Mouse (Mus musculus) brain, embryonic 14.5 days (tissue): Measurements from ENCODE around the gene Glce. TPM values are rescaled to one million over a fixed set of nuclear protein-coding genes. Genes with fewer than 3 reads are reported as not detected.

Experiments
- DNase-seq: peaks from one replicate; pipeline ENCODE4 v3.0.0-alpha.2; 2011; ENCODE audit warnings: low read depth
- CTCF ChIP-seq: fragments of 200-500 bp; IDR thresholded peaks from 2 replicates; pipeline ENCODE4 v1.5.1; 2012; ENCODE audit warnings: inconsistent platforms, mild to moderate bottlenecking, moderate library complexity, borderline replicate concordance; ENCODE audit not compliant: insufficient read depth, insufficient read length; ENCODE audit errors: extremely low read depth
- POLR2A ChIP-seq: fragments of 200-500 bp; IDR thresholded peaks from 2 replicates; pipeline ENCODE4 v1.6.1; 2012; ENCODE audit warnings: mild to moderate bottlenecking, inconsistent platforms, borderline replicate concordance; ENCODE audit not compliant: poor library complexity, insufficient read depth, insufficient read length, severe bottlenecking; ENCODE audit errors: extremely low read depth
- polyA plus RNA-seq: library from polyadenylated mRNA; depleted of rRNA; stranded (reverse); fragments of >200 nt; gene quantifications from 2 replicates; pipeline ENCODE4 v1.2.3, GENCODE M21; 2012; rRNA removed

The Glce gene
- polyA plus RNA-seq, 1 experiment = 13.2 TPM

DNA sequence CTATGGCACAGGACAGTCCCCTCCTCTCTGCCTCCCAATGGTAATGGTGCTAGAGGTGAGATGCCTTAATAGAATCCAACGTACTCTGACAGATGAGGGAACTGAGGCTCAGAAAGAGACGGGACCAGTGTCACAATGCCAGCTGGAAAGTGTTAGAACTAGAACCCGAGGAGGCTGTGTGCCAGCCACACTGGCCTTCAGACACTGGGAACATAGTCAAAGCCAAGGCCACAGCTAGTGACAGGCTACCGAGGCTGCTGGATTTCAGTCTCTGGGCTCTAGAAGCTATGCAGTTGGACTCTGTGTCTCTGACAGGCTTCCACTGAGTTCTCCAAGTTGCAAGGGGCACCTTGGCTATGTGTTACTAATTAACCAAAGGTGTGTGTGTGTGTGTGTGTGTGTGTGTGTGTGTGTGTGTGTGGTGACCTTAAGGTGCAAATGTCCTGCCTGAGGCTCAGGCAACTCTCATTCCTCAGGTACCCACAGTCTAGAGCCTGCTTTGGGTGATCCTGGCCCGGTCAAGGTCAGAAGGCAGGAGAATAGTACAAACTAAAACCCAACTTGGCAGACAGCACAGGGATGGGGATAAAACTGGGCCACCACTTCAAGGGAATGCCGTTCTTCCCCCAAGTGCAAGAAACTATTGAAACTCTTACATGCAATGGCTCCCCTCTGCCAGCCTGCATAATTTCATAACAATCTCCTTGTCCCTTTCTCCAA, 99.3 kb downstream of the Glce start:
- TF ChIP-seq POLR2A (no peak), CTCF (no peak)
- no peak for DNase-seq

DNA sequence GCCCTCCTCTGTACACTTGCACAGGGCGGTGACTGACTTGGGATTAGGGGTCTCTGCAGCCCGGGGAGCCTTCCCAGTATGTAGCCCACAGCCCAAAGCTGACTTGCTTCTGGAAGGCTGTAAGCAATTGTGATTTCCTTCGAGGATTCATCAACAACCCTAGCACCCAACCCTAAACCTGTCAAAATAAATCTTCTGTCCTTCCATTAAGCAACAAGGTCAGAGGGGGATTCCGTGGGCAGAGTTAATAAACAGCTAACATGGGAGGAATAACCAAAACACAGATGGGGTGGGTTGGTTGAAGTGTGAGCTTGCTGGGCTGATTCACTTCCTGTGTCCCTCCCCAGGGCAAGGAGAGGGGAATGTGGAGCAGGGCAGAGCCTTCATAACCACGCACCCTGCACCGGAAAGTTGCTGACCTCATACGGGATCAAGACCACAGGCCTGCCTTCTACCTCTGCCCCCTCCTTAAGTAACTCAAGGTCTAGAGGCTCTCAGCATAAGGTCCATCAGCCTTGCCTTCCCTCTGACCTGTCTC, 100.8 kb downstream of the Glce start:
- DNase-seq = no peak
- TF ChIP-seq POLR2A = no peak
- TF ChIP-seq CTCF = no peak

DNA sequence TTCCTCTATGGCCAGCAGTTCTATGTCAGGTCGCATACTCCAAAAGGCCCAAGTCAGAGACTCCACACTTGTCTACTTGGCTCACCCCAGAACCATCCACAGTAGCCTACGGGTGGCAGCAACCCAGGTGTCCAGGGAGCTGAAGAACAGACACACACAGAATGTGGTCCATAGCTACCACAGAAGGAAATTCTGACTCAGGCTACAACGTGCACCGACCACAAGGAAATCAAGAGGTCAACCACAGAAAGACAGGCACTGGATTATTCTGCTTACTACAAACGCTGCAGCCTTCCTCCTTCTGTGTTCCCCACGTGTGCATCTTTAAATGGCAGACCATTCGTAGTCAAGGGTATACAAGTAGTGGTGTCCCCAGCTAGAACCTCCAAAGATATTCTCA, 102.2 kb downstream of the Glce start:
- TF ChIP-seq POLR2A = no peak
- TF ChIP-seq CTCF = no peak

DNA sequence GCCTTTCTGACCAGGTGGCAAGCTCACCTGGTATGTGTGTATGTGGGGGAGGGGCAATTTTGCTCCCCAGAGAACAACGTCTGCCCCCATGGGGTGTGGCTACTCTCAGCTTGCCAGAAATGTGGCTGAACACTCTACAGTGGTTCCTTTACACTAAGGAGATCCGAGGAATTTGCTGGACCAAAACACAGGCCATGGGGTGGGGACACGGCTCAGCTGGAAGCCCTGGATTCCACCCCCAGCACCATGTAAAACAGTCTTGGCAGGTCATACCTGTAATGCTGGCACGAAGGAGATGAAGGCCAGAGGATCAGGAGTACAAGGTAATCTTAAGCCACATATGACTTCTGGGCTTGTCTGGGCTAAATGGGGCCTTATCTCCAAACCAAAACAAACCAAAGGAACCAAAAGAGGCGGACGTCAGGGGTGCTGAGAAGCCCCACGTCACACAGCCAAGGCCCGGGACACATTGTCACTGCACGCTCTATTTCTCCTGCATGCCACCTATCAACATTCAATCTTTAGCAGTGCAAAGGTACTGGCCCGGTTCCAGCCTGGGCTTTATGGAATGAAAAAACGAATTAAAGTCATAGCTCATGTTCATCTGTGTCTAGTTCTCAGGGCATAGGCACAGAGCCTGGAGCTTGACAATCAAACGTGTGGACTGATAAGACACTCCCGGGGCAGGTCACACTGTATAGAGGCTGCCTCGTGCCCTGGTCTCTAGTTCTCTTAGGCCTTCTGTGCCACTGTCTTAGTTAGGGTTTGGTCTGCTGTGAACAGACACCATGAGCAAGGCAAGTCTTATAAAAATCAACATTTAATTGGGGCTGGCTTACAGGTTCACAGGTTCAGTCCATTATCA, 104.0 kb downstream of the Glce start:
- TF ChIP-seq POLR2A (no peak), CTCF (no peak)
- no peak for DNase-seq

More for the DNA sequence above, 102.2 kb downstream of the Glce start:
- no peak for DNase-seq

DNA sequence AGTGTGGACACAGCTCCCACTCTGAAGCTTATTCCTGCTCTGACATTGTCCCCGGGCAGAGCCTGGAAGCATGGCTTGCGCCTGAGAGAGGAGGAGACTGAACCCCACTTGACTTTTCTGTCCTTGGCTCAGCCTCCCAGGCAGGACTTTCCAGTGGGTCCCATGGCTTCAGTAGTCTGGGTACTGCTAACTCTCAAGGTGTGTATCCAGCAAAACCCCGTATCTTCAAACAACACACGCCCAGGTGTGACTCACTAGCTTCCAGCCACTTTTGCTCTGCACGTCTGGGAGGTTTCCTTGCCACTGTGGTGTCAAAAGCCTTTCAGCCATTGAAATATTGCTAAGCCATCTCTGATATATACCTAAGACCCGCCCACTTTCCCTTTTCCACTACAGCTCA, 105.1 kb downstream of the Glce start:
- no peak for DNase-seq

DNA sequence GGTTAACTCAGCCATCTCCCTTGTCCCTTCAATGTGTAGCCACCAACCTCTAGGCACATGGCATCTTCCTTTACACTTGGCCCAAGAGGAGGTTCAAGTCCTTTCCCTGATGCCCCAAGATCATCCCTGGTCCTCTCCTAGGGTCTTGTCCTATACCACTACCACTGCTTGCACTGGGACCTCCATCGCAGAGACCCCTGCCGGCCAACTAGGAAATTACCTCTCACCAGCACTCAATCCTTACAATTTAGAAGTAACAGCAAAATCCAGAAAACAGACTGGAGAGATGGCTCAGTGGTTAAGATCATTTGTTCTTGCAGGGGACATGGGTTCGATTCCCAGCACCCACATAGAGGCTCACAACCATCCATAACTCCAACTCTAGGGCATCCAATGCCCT, 107.0 kb downstream of the Glce start:
- no peak for DNase-seq
- TF ChIP-seq CTCF (peak; percentile 28; the same call in 1 of the 2 replicates), POLR2A (no peak)

More for the DNA sequence above, 105.1 kb downstream of the Glce start:
- TF ChIP-seq POLR2A = no peak
- TF ChIP-seq CTCF = no peak

DNA sequence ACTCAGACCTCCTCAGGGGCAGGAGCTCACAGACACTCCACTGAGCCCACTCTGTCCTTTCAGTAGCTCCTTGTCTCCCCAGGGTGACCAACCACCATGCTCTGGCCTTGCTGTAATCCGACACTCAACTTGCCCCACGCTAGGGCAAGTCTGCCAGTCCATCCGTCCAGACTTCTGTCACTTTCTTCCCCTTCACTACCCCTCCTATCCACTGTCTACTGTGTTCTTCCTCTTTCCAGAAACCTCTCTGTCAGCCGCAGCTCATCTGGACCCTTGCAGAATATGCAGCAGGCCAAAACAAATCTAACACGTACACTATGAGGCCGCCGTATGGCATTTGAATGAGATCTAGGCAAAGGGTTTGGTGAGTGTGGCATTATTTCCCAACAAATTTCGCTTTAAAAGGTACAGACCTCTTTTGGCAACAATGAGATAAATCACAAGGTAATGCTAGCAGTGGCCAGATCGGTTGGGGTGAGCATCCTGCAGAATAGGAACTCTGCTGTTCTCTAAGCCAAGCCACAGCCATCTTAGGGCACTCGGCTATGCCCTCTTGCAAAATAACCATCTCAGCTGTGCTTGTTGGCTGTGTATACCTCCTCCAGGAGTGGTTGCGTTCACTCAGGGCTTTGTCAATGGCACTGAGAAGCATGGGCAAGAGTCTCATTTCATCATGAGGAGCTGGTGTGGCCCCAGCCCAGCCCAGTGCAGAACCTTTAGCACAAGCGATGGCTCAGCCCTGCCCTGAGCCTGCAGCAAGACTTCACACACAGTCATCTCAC, 108.9 kb downstream of the Glce start:
- no peak for DNase-seq
- no peak for TF ChIP-seq CTCF
- TF ChIP-seq POLR2A = no peak

DNA sequence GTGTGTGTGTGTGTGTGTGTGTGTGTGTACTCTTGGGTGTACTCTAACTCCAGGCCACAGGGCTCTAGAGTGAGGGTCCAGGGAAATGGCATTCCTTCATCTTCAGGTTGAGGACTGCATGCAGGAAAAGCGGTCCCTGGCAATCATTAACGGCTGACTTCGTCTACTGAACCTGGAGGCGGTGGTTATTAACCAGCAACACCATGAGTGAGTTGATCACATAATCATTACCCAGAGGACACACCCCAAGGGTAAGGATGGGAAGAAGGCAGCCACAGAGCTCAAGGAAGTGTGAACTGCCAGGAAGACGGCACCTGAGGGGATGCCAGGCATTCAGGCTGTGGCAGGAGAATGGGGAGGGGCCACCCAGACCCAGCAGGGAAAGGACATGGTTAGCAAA, 114.1 kb downstream of the Glce start:
- no peak for DNase-seq
- no peak for TF ChIP-seq POLR2A
- no peak for TF ChIP-seq CTCF

Other genes with a start within 250 kb of the Glce start
- gene Rplp1, start 208.1 kb downstream of the Glce start, polyA plus RNA-seq = 4,229 and 5,499 TPM in 2 replicates
- gene Kif23, start 175.9 kb downstream of the Glce start, polyA plus RNA-seq = 23.1 and 26.4 TPM in 2 replicates
- 0.33 and 0.53 TPM in 2 replicates for gene Paqr5, start 95.8 kb downstream of the Glce start, polyA plus RNA-seq
- gene Spesp1, start 159.6 kb upstream of the Glce start, polyA plus RNA-seq = not detected in 2 replicates
- gene Anp32a, start 218.6 kb upstream of the Glce start, polyA plus RNA-seq = 207 and 332 TPM in 2 replicates